Mouse (Mus musculus) midbrain, embryonic 15.5 days (tissue): Measurements from ENCODE around the gene Fgfr3. TPM values are rescaled to one million over a fixed set of nuclear protein-coding genes. Genes with fewer than 3 reads are reported as not detected.

Experiments used
- ATAC-seq: fragments of 200-750 bp; cut with Nextera tagmentation; replicated peaks from 2 replicates; pipeline ENCODE4 v1.8.0; 2017; ENCODE audit warnings: moderate TSS enrichment
- H3K27ac ChIP-seq: fragments of 300-500 bp; sonication (generic); 2 replicates; pipeline ENCODE4 v1.5.1; 2015; ENCODE audit warnings: mild to moderate bottlenecking, inconsistent platforms
- H3K27me3 ChIP-seq: fragments of 300-500 bp; sonication (generic); replicated peaks from 2 replicates; pipeline ENCODE4 v1.6.1; 2015; ENCODE audit warnings: inconsistent platforms
- H3K36me3 ChIP-seq: fragments of 300-500 bp; sonication (generic); replicated peaks from 2 replicates; pipeline ENCODE4 v1.6.1; 2015; ENCODE audit warnings: inconsistent platforms
- H3K4me1 ChIP-seq: fragments of 300-500 bp; sonication (generic); 2 replicates; pipeline ENCODE4 v1.6.1; 2015; ENCODE audit warnings: inconsistent platforms
- H3K4me2 ChIP-seq: fragments of 300-500 bp; sonication (generic); 2 replicates; pipeline ENCODE4 v1.6.1; 2015; ENCODE audit warnings: inconsistent platforms, mild to moderate bottlenecking, moderate library complexity
- H3K4me3 ChIP-seq: fragments of 300-500 bp; sonication (generic); 2 replicates; pipeline ENCODE4 v1.5.1; 2015; ENCODE audit warnings: mild to moderate bottlenecking, inconsistent platforms
- H3K9ac ChIP-seq: fragments of 300-500 bp; sonication (generic); 2 replicates; pipeline ENCODE4 v1.6.1; 2015; ENCODE audit warnings: mild to moderate bottlenecking, inconsistent platforms
- H3K9me3 ChIP-seq: fragments of 300-500 bp; sonication (generic); 2 replicates; pipeline ENCODE4 v1.6.1; 2016; ENCODE audit warnings: inconsistent platforms
- WGBS: fragments of 180-500 bp; shearing (Covaris S2); methylation state at CpG from one replicate; pipeline ENCODE4 v1.1.7; 2015; ENCODE audit warnings: mixed read lengths; 5-methylcytosine and 5-hydroxymethylcytosine counted together
- polyA plus RNA-seq: library from polyadenylated mRNA; unstranded; fragments of >200 nt; fragmentation: Nextera tagmentation; extraction: Ambion mirVana; gene quantifications from 2 replicates; pipeline ENCODE4 v1.2.1, GENCODE M21; 2015

Fgfr3 gene
- 20.9 and 21.4 TPM in 2 replicates for polyA plus RNA-seq

GRCm38 (mm10) chr5:33721541-33722265, at the start of gene Fgfr3:
Gene Fgfr3 (plus strand): TSS chr5:33721674.
- H3K27ac ChIP-seq = 0 out of 2 replicates have a peak within 1 kb of the TSS, but pooled peaks have one; percentile 51
- H3K4me1 ChIP-seq = peaks cover 34% of the 10 kb centered on the region
- H3K9me3 ChIP-seq = no peaks in the 10 kb centered on the region
- H3K27me3 ChIP-seq = peaks cover 45% of the 10 kb centered on the region
- under 1% methylated on average over 72 of the region's 73 CpGs for WGBS
- H3K4me3 ChIP-seq = peak within 1 kb of the TSS; percentile 51
- H3K9ac ChIP-seq = peak within 1 kb of the TSS; percentile 50
- peak within 1 kb of the TSS; percentile 91 for H3K4me2 ChIP-seq
- ATAC-seq = peak; percentile 65
- no peaks in the 10 kb centered on the region for H3K36me3 ChIP-seq

GRCm38 (mm10) chr5:33674439-33674838, 47.0 kb upstream of the Fgfr3 start:
- Histone ChIP-seq H3K27ac (peak overlapping the region; percentile 25; the same call in 1 of the 2 replicates), H3K36me3 (no peaks in the 10 kb centered on the region), H3K27me3 (no peaks in the 10 kb centered on the region), H3K4me1 (peaks cover 9% of the 10 kb centered on the region), H3K9me3 (no peaks in the 10 kb centered on the region), H3K4me3 (no peak overlapping the region), H3K4me2 (no peak overlapping the region), H3K9ac (no peak overlapping the region)
- 56% methylated on average over 3 of the region's 3 CpGs for WGBS
- peak; percentile 58 for ATAC-seq

DNA sequence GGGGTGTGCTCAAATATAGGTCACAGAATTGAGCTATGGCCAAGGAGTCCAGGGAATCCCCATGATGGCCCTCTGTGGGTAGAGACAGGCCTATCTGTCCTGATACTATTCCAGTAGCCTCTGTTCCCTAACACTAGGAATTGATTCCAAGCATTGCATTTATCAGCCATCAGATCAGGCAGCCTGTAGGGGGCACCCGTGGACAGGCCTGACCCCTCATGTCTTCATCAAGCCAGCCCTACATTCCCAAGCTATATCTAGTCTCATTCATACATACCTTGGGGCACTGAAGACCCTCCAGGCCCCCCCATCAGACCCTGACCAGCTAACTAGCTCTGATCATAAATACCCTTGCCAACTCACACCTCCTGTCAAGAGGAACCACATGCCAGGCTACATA, 45.5 kb upstream of the Fgfr3 start:
- Histone ChIP-seq H3K27ac (no peak overlapping the region), H3K9ac (no peak overlapping the region), H3K4me2 (no peak overlapping the region), H3K36me3 (no peaks in the 10 kb centered on the region), H3K4me1 (peaks cover 9% of the 10 kb centered on the region), H3K27me3 (no peaks in the 10 kb centered on the region), H3K9me3 (no peaks in the 10 kb centered on the region), H3K4me3 (no peak overlapping the region)
- ATAC-seq = no peak
- WGBS = 0% methylated on average over 1 of the region's 1 CpGs

GRCm38 (mm10) chr5:33678244-33678643, 43.2 kb upstream of the Fgfr3 start:
- no peaks in the 10 kb centered on the region for H3K9me3 ChIP-seq

GRCm38 (mm10) chr5:33681044-33681443, 40.4 kb upstream of the Fgfr3 start:
- Histone ChIP-seq H3K4me3 (no peak overlapping the region), H3K9ac (no peak overlapping the region), H3K36me3 (no peaks in the 10 kb centered on the region), H3K4me1 (no peaks in the 10 kb centered on the region), H3K27ac (no peak overlapping the region), H3K9me3 (no peaks in the 10 kb centered on the region), H3K27me3 (0 out of 2 replicates have a peak, but pooled peaks cover 5% of the 10 kb centered on the region), H3K4me2 (no peak overlapping the region)
- WGBS = 79% methylated on average over 3 of the region's 3 CpGs
- ATAC-seq = no peak

More at GRCm38 (mm10) chr5:33678244-33678643, 43.2 kb upstream of the Fgfr3 start:
- Histone ChIP-seq H3K27ac (no peak overlapping the region), H3K36me3 (no peaks in the 10 kb centered on the region), H3K4me1 (peaks cover 9% of the 10 kb centered on the region), H3K4me3 (no peak overlapping the region), H3K4me2 (no peak overlapping the region), H3K27me3 (no peaks in the 10 kb centered on the region), H3K9ac (no peak overlapping the region)
- whole genome bisulfite sequencing = 81% methylated on average over 5 of the region's 5 CpGs
- no peak for ATAC-seq

GRCm38 (mm10) chr5:33681611-33682388, 39.7 kb upstream of the Fgfr3 start:
- Histone ChIP-seq H3K4me3 (no peak overlapping the region), H3K27me3 (0 out of 2 replicates have a peak, but pooled peaks cover 5% of the 10 kb centered on the region), H3K9me3 (no peaks in the 10 kb centered on the region), H3K4me1 (no peaks in the 10 kb centered on the region), H3K36me3 (no peaks in the 10 kb centered on the region), H3K9ac (no peak overlapping the region), H3K4me2 (no peak overlapping the region), H3K27ac (no peak overlapping the region)
- WGBS = 83% methylated on average over 15 of the region's 15 CpGs
- no peak for ATAC-seq

DNA sequence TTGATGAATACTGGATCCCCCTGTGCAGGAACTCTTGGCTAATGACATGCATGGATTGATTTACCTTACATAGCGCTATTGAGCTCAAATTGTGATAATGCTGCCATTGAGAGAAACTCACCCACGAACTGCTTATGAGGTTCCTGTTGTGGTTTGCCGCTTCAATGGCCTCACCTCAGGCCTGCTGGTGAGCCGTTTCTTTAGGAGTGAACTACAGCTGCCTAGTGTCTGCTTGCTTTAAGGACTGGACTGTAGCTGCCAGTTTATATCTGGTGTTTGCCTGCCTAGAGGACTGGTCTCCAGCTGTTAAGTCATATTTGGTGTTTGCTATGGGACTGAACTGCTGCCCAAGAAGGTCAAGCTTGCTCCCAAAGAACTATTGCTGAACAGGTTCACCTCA, 38.5 kb upstream of the Fgfr3 start:
- no peak overlapping the region for H3K9ac ChIP-seq
- no peak for ATAC-seq
- 70% methylated on average over 4 of the region's 4 CpGs for WGBS

DNA sequence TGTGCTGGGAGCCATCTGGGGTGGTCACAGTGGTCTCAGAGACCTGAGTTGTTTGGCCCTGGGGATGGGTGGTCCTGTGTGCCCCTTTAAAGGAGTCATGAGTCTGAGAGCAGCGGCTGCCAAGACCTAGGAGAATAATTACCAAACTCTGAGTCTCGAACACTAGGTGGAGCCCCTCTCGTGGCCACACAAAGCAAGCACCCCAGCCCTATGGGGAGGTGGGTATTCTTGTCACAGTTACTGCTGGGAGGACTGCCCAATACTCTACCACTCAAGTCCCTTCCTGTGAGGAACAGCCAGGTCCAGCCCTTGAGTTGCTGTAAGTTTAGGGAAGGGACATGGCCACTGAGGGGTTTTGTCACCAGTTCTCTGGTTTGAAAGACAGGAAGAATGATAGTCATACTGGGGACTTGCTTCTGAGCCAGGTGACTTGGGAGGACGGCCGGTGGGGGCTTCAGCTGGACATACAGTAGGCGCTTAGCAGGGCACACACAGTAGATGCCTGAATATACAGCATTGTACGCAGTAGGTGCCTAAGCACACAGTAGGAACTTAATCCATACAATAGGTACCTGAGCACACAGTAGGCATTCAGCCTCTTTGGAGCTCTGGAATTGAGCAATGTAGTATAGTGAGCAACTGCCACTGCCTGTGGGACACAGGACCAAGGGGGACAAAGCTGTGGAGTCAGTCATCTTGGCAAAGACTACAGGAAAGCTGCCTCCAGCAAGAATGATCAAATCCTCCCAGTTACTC, 37.4 kb upstream of the Fgfr3 start:
- ATAC-seq = peak; percentile 39; the same call in 1 of the 2 replicates
- WGBS = 46% methylated on average over 7 of the region's 7 CpGs
- Histone ChIP-seq H3K9me3 (no peaks in the 10 kb centered on the region), H3K9ac (no peak overlapping the region), H3K4me1 (peaks cover 6% of the 10 kb centered on the region; the same call in 1 of the 2 replicates), H3K4me2 (no peak overlapping the region), H3K27me3 (peaks cover 5% of the 10 kb centered on the region; the same call in 1 of the 2 replicates), H3K27ac (no peak overlapping the region), H3K36me3 (no peaks in the 10 kb centered on the region), H3K4me3 (no peak overlapping the region)

More for the DNA sequence above, 38.5 kb upstream of the Fgfr3 start:
- H3K27me3 ChIP-seq = peaks cover 5% of the 10 kb centered on the region; the same call in 1 of the 2 replicates
- no peak overlapping the region for H3K4me2 ChIP-seq
- H3K4me1 ChIP-seq = no peaks in the 10 kb centered on the region
- no peaks in the 10 kb centered on the region for H3K36me3 ChIP-seq
- no peaks in the 10 kb centered on the region for H3K9me3 ChIP-seq
- no peak overlapping the region for H3K27ac ChIP-seq
- no peak overlapping the region for H3K4me3 ChIP-seq

- H3K4me2 ChIP-seq = no peak overlapping the region
- H3K27ac ChIP-seq = no peak overlapping the region
- peaks cover 5% of the 10 kb centered on the region; the same call in 1 of the 2 replicates for H3K27me3 ChIP-seq
- H3K9ac ChIP-seq = no peak overlapping the region
- no peaks in the 10 kb centered on the region for H3K36me3 ChIP-seq
- no peak for ATAC-seq
- peaks cover 15% of the 10 kb centered on the region for H3K4me1 ChIP-seq
- no peaks in the 10 kb centered on the region for H3K9me3 ChIP-seq
- H3K4me3 ChIP-seq = no peak overlapping the region
- 88% methylated on average over 4 of the region's 4 CpGs for WGBS
Observed at GRCm38 (mm10) chr5:33684932-33685331, 36.5 kb upstream of the Fgfr3 start.

- peaks cover 14% of the 10 kb centered on the region; the same call in 1 of the 2 replicates for H3K27me3 ChIP-seq
- WGBS = 64% methylated on average over 4 of the region's 4 CpGs
- H3K9ac ChIP-seq = no peak overlapping the region
- H3K4me3 ChIP-seq = no peak overlapping the region
- H3K36me3 ChIP-seq = no peaks in the 10 kb centered on the region
- ATAC-seq = no peak
- H3K27ac ChIP-seq = no peak overlapping the region
- peaks cover 18% of the 10 kb centered on the region for H3K4me1 ChIP-seq
- H3K9me3 ChIP-seq = no peaks in the 10 kb centered on the region
- H3K4me2 ChIP-seq = no peak overlapping the region
Observed at GRCm38 (mm10) chr5:33687142-33687541, 34.3 kb upstream of the Fgfr3 start.

DNA sequence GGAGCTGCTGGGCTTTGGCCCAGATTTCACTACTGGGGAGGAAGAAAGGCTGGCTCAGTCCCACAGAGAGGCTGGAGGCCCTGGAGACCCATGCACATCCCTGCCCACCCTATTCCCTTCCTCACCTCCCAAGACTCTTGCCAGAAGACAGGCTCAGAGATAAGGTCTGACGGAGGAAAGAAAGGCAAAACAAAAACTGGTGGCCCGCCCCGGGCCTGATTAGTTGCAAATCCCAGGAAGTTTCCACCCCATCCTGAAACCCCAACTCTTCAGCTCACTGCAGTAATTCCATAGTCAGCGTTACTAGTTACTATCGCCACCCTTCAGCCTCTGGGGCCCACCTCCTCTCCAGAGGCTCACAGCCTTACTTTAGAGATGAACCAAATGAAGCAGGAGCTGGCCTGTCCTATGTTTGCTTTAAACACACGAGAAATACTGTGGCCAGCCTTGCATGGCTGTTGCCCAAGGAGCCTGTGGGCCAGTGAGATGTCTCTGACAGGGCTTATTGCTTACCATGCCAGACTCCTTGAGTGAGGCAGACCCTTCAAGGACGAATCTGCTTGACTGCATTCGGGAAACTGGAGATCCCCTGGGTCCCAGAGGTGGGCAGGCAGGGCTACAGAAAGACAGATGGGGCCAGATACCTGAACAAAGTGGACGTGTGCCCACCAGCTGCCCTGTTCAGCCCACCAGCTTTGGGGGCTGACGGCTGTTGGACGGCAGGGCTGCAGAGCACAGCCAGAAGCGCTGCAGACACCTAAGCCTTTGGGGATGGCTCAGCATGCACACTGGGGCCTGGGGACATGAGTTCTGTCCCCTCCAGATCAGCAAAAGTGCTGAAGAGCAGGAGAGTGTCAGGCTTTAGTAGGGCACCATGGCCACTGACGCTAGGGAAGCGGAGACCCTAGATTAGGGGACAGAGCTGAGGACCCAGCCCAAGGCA, 32.9 kb upstream of the Fgfr3 start:
- Histone ChIP-seq H3K36me3 (no peaks in the 10 kb centered on the region), H3K4me2 (no peak overlapping the region), H3K9me3 (no peaks in the 10 kb centered on the region), H3K9ac (no peak overlapping the region), H3K4me3 (no peak overlapping the region), H3K27me3 (peaks cover 25% of the 10 kb centered on the region; the same call in 1 of the 2 replicates), H3K4me1 (peaks cover 26% of the 10 kb centered on the region), H3K27ac (peak overlapping the region; percentile 30; the same call in 1 of the 2 replicates)
- ATAC-seq = peak; percentile 10; the same call in 1 of the 2 replicates
- 38% methylated on average over 14 of the region's 14 CpGs for WGBS
